Mouse (Mus musculus) heart, postnatal 0 days (tissue): ENCODE results near the gene Zfp503. TPM values are rescaled to one million over a fixed set of nuclear protein-coding genes. Genes with fewer than 3 reads are reported as not detected.

Experiments
- ATAC-seq: fragments of 200-750 bp; cut with Nextera tagmentation; 2 replicates; pipeline ENCODE4 v1.8.0; 2017; ENCODE audit warnings: low read depth, moderate number of reproducible peaks, moderate library complexity; ENCODE audit not compliant: insufficient read depth
- DNase-seq: peaks from one replicate; pipeline ENCODE4 v3.0.0-alpha.2; 2016; ENCODE audit warnings: low spot score
- H3K27ac ChIP-seq: fragments of 300-500 bp; sonication (generic); 2 replicates; pipeline ENCODE4 v1.5.1; 2014; ENCODE audit warnings: low read depth, mild to moderate bottlenecking
- H3K27me3 ChIP-seq: fragments of 300-500 bp; sonication (generic); 2 replicates; pipeline ENCODE4 v1.6.1; 2014; ENCODE audit warnings: low read length, mixed read lengths; ENCODE audit not compliant: control insufficient read depth, insufficient read depth
- H3K36me3 ChIP-seq: fragments of 300-500 bp; sonication (generic); replicated peaks from 2 replicates; pipeline ENCODE4 v1.6.1; 2014; ENCODE audit warnings: low read length, mixed read lengths; ENCODE audit not compliant: control insufficient read depth, insufficient read depth
- H3K4me1 ChIP-seq: fragments of 300-500 bp; sonication (generic); 2 replicates; pipeline ENCODE4 v1.6.1; 2014; ENCODE audit warnings: antibody characterized with exemption; ENCODE audit not compliant: control insufficient read depth, insufficient read depth
- H3K4me2 ChIP-seq: fragments of 300-500 bp; sonication (generic); 2 replicates; pipeline ENCODE4 v1.6.1; 2014; ENCODE audit warnings: low read depth, mild to moderate bottlenecking, low read length, moderate library complexity
- H3K4me3 ChIP-seq: fragments of 300-500 bp; sonication (generic); 2 replicates; pipeline ENCODE4 v1.5.1; 2014; ENCODE audit warnings: low read depth, low read length
- H3K9ac ChIP-seq: fragments of 300-500 bp; sonication (generic); replicated peaks from 2 replicates; pipeline ENCODE4 v1.6.1; 2014; ENCODE audit warnings: low read depth, low read length, mixed read lengths
- H3K9me3 ChIP-seq: fragments of 300-500 bp; sonication (generic); replicated peaks from 2 replicates; pipeline ENCODE4 v1.6.1; 2016; ENCODE audit warnings: low read length; ENCODE audit not compliant: control insufficient read depth
- CTCF ChIP-seq: IDR thresholded peaks from 2 replicates; pipeline ENCODE4 v1.5.1; 2016; ENCODE audit warnings: antibody characterized with exemption, control low read depth, low read depth
- EP300 ChIP-seq: IDR thresholded peaks from 2 replicates; pipeline ENCODE4 v1.6.1; 2016; ENCODE audit warnings: antibody characterized with exemption, low read depth
- WGBS: fragments of 180-500 bp; shearing (Covaris S2); extraction: QIAGEN DNeasy Blood & Tissue Kit; methylation state at CpG from one replicate; pipeline ENCODE4 v1.1.7; 2014; 5-methylcytosine and 5-hydroxymethylcytosine counted together
- polyA plus RNA-seq: library from polyadenylated mRNA; unstranded; fragments of >200 nt; fragmentation: Nextera tagmentation; extraction: Ambion mirVana; gene quantifications from 2 replicates; pipeline ENCODE4 v1.2.1, GENCODE M21; 2015
- total RNA-seq: library from RNA; depleted of rRNA; stranded (reverse); fragments of >200 nt; gene quantifications from 2 replicates; pipeline ENCODE4 v1.2.3, GENCODE M21; 2014; ENCODE audit warnings: low replicate concordance

Zfp503 gene
- total and polyA plus RNA-seq, 2 experiments from 2014 or later: 0.61 to 1.8 TPM

- Histone ChIP-seq H3K36me3 (no peaks in the 10 kb centered on the region), H3K4me3 (peak overlapping the region; percentile 72), H3K4me1 (peaks cover 12% of the 10 kb centered on the region; the same call in 1 of the 2 replicates), H3K9me3 (no peaks in the 10 kb centered on the region), H3K9ac (peak overlapping the region; percentile 57), H3K4me2 (peak overlapping the region; percentile 86), H3K27me3 (peaks cover 80% of the 10 kb centered on the region), H3K27ac (peak overlapping the region; percentile 78)
- no peak for DNase-seq
- no peak for TF ChIP-seq CTCF
- TF ChIP-seq EP300: no peak
- WGBS: under 1% methylated on average over 47 of the region's 61 CpGs
- ATAC-seq: 0 out of 2 replicates have a peak, but pooled peaks have one; percentile 4
Observed at GRCm38 (mm10) chr14:21986733-21987659, 2.4 kb downstream of the Zfp503 start.

GRCm38 (mm10) chr14:21985981-21986732 is 3.2 kb downstream of the Zfp503 start:
- peak overlapping the region; percentile 86 for H3K4me2 ChIP-seq
- H3K27me3 ChIP-seq: peaks cover 77% of the 10 kb centered on the region
- peak overlapping the region; percentile 72 for H3K4me3 ChIP-seq
- H3K9ac ChIP-seq: peak overlapping the region; percentile 57; the same call in 1 of the 2 replicates
- no peaks in the 10 kb centered on the region for H3K36me3 ChIP-seq
- TF ChIP-seq EP300 (no peak), CTCF (peak; percentile 58)
- WGBS: under 1% methylated on average over 62 of the region's 62 CpGs
- H3K4me1 ChIP-seq: peaks cover 12% of the 10 kb centered on the region; the same call in 1 of the 2 replicates
- H3K9me3 ChIP-seq: no peaks in the 10 kb centered on the region
- H3K27ac ChIP-seq: no peak overlapping the region
- peak; percentile 80 for DNase-seq
- ATAC-seq: peak; percentile 36; the same call in 1 of the 2 replicates

- Histone ChIP-seq H3K27me3 (peaks cover 70% of the 10 kb centered on the region), H3K9ac (peak overlapping the region; percentile 57; the same call in 1 of the 2 replicates), H3K27ac (no peak overlapping the region), H3K4me1 (peaks cover 12% of the 10 kb centered on the region; the same call in 1 of the 2 replicates), H3K4me2 (peak overlapping the region; percentile 86), H3K36me3 (no peaks in the 10 kb centered on the region), H3K4me3 (peak overlapping the region; percentile 72), H3K9me3 (no peaks in the 10 kb centered on the region)
- DNase-seq: no peak
- 5% methylated on average over 37 of the region's 37 CpGs for WGBS
- no peak for ATAC-seq
- no peak for TF ChIP-seq CTCF
- TF ChIP-seq EP300: no peak
Observed at GRCm38 (mm10) chr14:21985426-21985931, 3.9 kb downstream of the Zfp503 start.

GRCm38 (mm10) chr14:21984757-21985425 is 4.5 kb downstream of the Zfp503 start:
- no peaks in the 10 kb centered on the region for H3K36me3 ChIP-seq
- peaks cover 64% of the 10 kb centered on the region for H3K27me3 ChIP-seq
- TF ChIP-seq EP300: no peak
- TF ChIP-seq CTCF: no peak
- no peaks in the 10 kb centered on the region for H3K9me3 ChIP-seq
- peaks cover 12% of the 10 kb centered on the region; the same call in 1 of the 2 replicates for H3K4me1 ChIP-seq
- no peak for ATAC-seq
- 17% methylated on average over 47 of the region's 49 CpGs for WGBS
- DNase-seq: no peak
- H3K27ac ChIP-seq: no peak overlapping the region
- H3K9ac ChIP-seq: no peak overlapping the region; the same call in 1 of the 2 replicates
- peak overlapping the region; percentile 72 for H3K4me3 ChIP-seq
- peak overlapping the region; percentile 86 for H3K4me2 ChIP-seq
